Mouse (Mus musculus) hindbrain, postnatal 0 days (tissue): ENCODE results near the gene Selenop. TPM values are rescaled to one million over a fixed set of nuclear protein-coding genes. Genes with fewer than 3 reads are reported as not detected.
A peak's percentile ranks its signal among the peaks of the same experiment; 100 is the strongest.

Source experiments
- ATAC-seq: fragments of 200-750 bp; cut with Nextera tagmentation; 2 replicates; pipeline ENCODE4 v1.8.0; 2017; ENCODE audit warnings: mild to moderate bottlenecking, moderate TSS enrichment, moderate library complexity
- DNase-seq: peaks from one replicate; pipeline ENCODE4 v3.0.0-alpha.2; 2015; ENCODE audit warnings: low spot score
- H3K27ac ChIP-seq: fragments of 300-500 bp; sonication (generic); 2 replicates; pipeline ENCODE4 v1.5.1; 2014; ENCODE audit warnings: mild to moderate bottlenecking
- H3K27me3 ChIP-seq: fragments of 300-500 bp; sonication (generic); 2 replicates; pipeline ENCODE4 v1.6.1; 2014; ENCODE audit warnings: low read length, mixed read lengths; ENCODE audit not compliant: insufficient read depth
- H3K36me3 ChIP-seq: fragments of 300-500 bp; sonication (generic); 2 replicates; pipeline ENCODE4 v1.6.1; 2014; ENCODE audit warnings: low read length, mixed read lengths; ENCODE audit not compliant: insufficient read depth
- H3K4me1 ChIP-seq: fragments of 300-500 bp; sonication (generic); 2 replicates; pipeline ENCODE4 v1.6.1; 2014; ENCODE audit warnings: antibody characterized with exemption, low read length, mixed read lengths; ENCODE audit not compliant: insufficient read depth
- H3K4me2 ChIP-seq: fragments of 300-500 bp; sonication (generic); 2 replicates; pipeline ENCODE4 v1.6.1; 2014; ENCODE audit warnings: low read depth, mild to moderate bottlenecking, low read length, moderate library complexity, mixed read lengths
- H3K4me3 ChIP-seq: fragments of 300-500 bp; sonication (generic); 2 replicates; pipeline ENCODE4 v1.5.1; 2014; ENCODE audit warnings: low read length
- H3K9ac ChIP-seq: fragments of 300-500 bp; sonication (generic); replicated peaks from 2 replicates; pipeline ENCODE4 v1.6.1; 2014; ENCODE audit warnings: mild to moderate bottlenecking, low read length, moderate library complexity, mixed read lengths
- H3K9me3 ChIP-seq: fragments of 300-500 bp; sonication (generic); 2 replicates; pipeline ENCODE4 v1.6.1; 2016; ENCODE audit warnings: low read length, mixed read lengths
- CTCF ChIP-seq: IDR thresholded peaks from 2 replicates; pipeline ENCODE4 v1.5.1; 2016; ENCODE audit warnings: antibody characterized with exemption, control low read depth, low read depth
- WGBS: fragments of 180-500 bp; shearing (Covaris S2); extraction: QIAGEN DNeasy Blood & Tissue Kit; methylation state at CpG from one replicate; pipeline ENCODE4 v1.1.7; 2014; 5-methylcytosine and 5-hydroxymethylcytosine counted together
- polyA plus RNA-seq: library from polyadenylated mRNA; unstranded; fragments of >200 nt; fragmentation: Nextera tagmentation; extraction: Ambion mirVana; gene quantifications from 2 replicates; pipeline ENCODE4 v1.2.1, GENCODE M21; 2015
- total RNA-seq: library from RNA; depleted of rRNA; stranded (reverse); fragments of >200 nt; gene quantifications from 2 replicates; pipeline ENCODE4 v1.2.3, GENCODE M21; 2014

Selenop gene
- total and polyA plus RNA-seq, 2 experiments from 2014 or later = 283 to 356 TPM

- no peak overlapping the region for H3K4me3 ChIP-seq
- 79% methylated on average over 3 of the region's 3 CpGs for WGBS
- H3K27ac ChIP-seq = peak overlapping the region; percentile 45; the same call in 1 of the 2 replicates
- TF ChIP-seq CTCF = no peak
- no peaks in the 10 kb centered on the region for H3K4me1 ChIP-seq
- H3K36me3 ChIP-seq = no peaks in the 10 kb centered on the region
- H3K9ac ChIP-seq = no peak overlapping the region
- H3K4me2 ChIP-seq = no peak overlapping the region
- no peaks in the 10 kb centered on the region for H3K27me3 ChIP-seq
- DNase-seq (no peak), ATAC-seq (no peak)
- no peaks in the 10 kb centered on the region for H3K9me3 ChIP-seq
Observed at GRCm38 (mm10) chr15:3251031-3251717, 17.2 kb upstream of the Selenop start.

DNA sequence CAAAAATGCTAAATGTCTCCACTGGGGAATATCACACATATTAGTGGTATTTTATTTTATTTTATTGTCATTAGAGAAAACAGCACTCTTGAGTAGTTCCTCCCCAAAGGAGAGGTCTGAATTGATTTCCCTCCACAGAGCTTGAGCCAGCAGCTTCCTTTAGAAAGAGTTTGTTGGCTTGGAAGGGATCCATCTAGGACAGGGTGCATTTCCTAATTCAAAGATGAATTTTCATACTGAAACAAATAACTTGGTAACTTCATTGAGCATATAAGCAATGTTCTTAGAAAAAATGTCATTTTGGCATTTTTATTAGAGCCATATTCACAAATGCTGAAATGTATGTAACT is 16.7 kb upstream of the Selenop start:
- no peaks in the 10 kb centered on the region for H3K4me1 ChIP-seq
- no peak overlapping the region for H3K4me2 ChIP-seq
- no peak for ATAC-seq
- H3K9me3 ChIP-seq = no peaks in the 10 kb centered on the region
- no peak overlapping the region; the same call in 1 of the 2 replicates for H3K27ac ChIP-seq
- H3K4me3 ChIP-seq = no peak overlapping the region
- H3K9ac ChIP-seq = no peak overlapping the region
- H3K36me3 ChIP-seq = no peaks in the 10 kb centered on the region
- TF ChIP-seq CTCF = no peak
- DNase-seq = no peak
- no peaks in the 10 kb centered on the region for H3K27me3 ChIP-seq

GRCm38 (mm10) chr15:3259025-3259424 is 9.3 kb upstream of the Selenop start:
- Histone ChIP-seq H3K4me3 (no peak overlapping the region), H3K4me1 (no peaks in the 10 kb centered on the region), H3K4me2 (no peak overlapping the region), H3K27me3 (no peaks in the 10 kb centered on the region), H3K9ac (no peak overlapping the region), H3K27ac (no peak overlapping the region), H3K36me3 (no peaks in the 10 kb centered on the region), H3K9me3 (no peaks in the 10 kb centered on the region)
- WGBS = 79% methylated on average over 1 of the region's 1 CpGs
- ATAC-seq = no peak
- no peak for TF ChIP-seq CTCF
- DNase-seq = no peak

DNA sequence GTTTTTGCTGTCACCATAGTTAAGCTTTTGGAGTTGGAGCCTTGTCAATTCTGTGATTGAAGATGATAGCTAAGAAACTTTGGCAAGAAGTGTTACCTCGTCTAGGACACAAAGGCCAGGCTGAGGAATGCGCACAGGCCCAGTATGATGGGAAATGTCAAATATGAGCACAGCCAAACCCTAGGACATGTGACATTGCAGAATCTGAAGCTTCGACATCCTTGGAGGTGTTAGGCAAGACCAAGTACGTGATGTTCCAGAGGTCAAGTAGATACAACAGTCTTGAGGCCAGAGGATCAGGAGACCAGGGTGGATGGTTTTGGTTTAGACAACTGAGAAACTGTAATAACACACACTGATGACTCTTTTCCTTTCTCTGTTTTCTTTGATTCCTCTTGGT is 8.0 kb upstream of the Selenop start:
- 83% methylated on average over 4 of the region's 4 CpGs for WGBS
- no peak for DNase-seq

DNA sequence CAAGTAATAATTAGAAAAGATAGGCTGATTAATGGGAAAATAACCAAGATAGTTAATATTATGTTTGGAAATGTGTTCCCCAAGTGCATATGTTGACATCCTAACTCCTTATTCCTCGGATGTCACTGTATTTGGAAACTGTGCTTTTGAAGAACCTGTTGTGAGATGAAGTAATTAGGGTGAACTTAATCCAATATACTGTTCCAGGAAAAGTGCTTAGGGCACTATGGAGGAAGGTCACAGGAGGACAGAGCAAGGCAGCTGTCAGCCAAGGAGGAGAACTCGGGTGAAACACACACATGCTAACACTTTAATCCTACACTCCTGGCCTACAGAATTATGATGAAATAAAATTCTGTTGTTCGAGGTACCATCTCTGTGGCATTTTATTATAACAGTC is 5.5 kb upstream of the Selenop start:
- H3K4me1 ChIP-seq = no peaks in the 10 kb centered on the region
- no peak for TF ChIP-seq CTCF
- no peak overlapping the region for H3K4me3 ChIP-seq
- WGBS = 75% methylated on average over 3 of the region's 3 CpGs
- no peak overlapping the region for H3K9ac ChIP-seq
- DNase-seq = no peak
- H3K4me2 ChIP-seq = no peak overlapping the region
- ATAC-seq = no peak
- no peaks in the 10 kb centered on the region for H3K27me3 ChIP-seq
- H3K36me3 ChIP-seq = no peaks in the 10 kb centered on the region
- no peaks in the 10 kb centered on the region for H3K9me3 ChIP-seq
- H3K27ac ChIP-seq = no peak overlapping the region

More for the DNA sequence above, 8.0 kb upstream of the Selenop start:
- no peaks in the 10 kb centered on the region for H3K4me1 ChIP-seq
- H3K27me3 ChIP-seq = no peaks in the 10 kb centered on the region
- no peak overlapping the region for H3K4me2 ChIP-seq
- H3K27ac ChIP-seq = no peak overlapping the region
- ATAC-seq = no peak
- H3K9me3 ChIP-seq = no peaks in the 10 kb centered on the region
- no peak for TF ChIP-seq CTCF
- no peak overlapping the region for H3K9ac ChIP-seq
- H3K4me3 ChIP-seq = no peak overlapping the region
- H3K36me3 ChIP-seq = no peaks in the 10 kb centered on the region

DNA sequence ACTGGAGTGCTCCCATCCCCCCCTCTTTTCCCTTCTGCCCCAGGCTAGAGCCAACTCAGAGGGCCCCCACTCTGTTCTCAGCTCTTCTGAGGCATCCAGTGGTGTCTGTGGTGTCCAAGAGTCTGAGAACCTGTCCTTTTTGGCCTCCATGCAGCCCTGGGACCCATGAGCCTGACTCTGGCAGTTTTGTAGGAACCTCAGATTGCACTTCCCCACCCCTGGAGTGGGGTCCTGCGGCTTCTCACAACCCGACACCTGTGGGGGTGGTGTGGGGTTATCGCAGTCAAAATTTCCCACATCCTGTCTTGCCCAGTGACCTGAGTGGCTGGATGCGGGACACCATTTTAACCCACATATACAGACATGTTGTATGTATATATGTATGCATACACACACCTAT is 4.1 kb upstream of the Selenop start:
- WGBS = 94% methylated on average over 4 of the region's 4 CpGs
- no peaks in the 10 kb centered on the region for H3K9me3 ChIP-seq

GRCm38 (mm10) chr15:3264828-3265227 is 3.5 kb upstream of the Selenop start:
- H3K27me3 ChIP-seq = no peaks in the 10 kb centered on the region
- no peak overlapping the region for H3K4me3 ChIP-seq
- no peak overlapping the region for H3K9ac ChIP-seq

More for the DNA sequence above, 4.1 kb upstream of the Selenop start:
- H3K36me3 ChIP-seq = no peaks in the 10 kb centered on the region
- H3K27me3 ChIP-seq = no peaks in the 10 kb centered on the region
- H3K4me3 ChIP-seq = no peak overlapping the region
- no peak overlapping the region for H3K4me2 ChIP-seq
- H3K9ac ChIP-seq = no peak overlapping the region
- no peaks in the 10 kb centered on the region for H3K4me1 ChIP-seq
- no peak for TF ChIP-seq CTCF
- DNase-seq (no peak), ATAC-seq (no peak)
- H3K27ac ChIP-seq = no peak overlapping the region

More at GRCm38 (mm10) chr15:3264828-3265227, 3.5 kb upstream of the Selenop start:
- H3K27ac ChIP-seq = no peak overlapping the region
- no peak for DNase-seq
- no peaks in the 10 kb centered on the region for H3K36me3 ChIP-seq
- no peak for TF ChIP-seq CTCF
- H3K9me3 ChIP-seq = no peaks in the 10 kb centered on the region
- H3K4me1 ChIP-seq = no peaks in the 10 kb centered on the region
- no peak overlapping the region for H3K4me2 ChIP-seq
- WGBS = 89% methylated on average over 1 of the region's 1 CpGs
- ATAC-seq = no peak
